Mouse (Mus musculus) B cell, adult 2 months (primary cell): ENCODE data around the gene Gpr84.
"Not testable (repeated sequence)": the region's sequence is repeated elsewhere in the genome, so short reads cannot be mapped to it uniquely, and the experiment has no call there.

Experiments used
- DNase-seq, 2 experiments: peaks; one replicate each; pipeline ENCODE4 v3.0.0; 2022

Gene Gpr84

GRCm38 (mm10) chr15:103284066-103284465 is 26.3 kb downstream of the Gpr84 start:
- peak; percentile 65 to 68 for DNase-seq

- no peak for DNase-seq
Observed at GRCm38 (mm10) chr15:103281465-103282205, 28.8 kb downstream of the Gpr84 start.

DNA sequence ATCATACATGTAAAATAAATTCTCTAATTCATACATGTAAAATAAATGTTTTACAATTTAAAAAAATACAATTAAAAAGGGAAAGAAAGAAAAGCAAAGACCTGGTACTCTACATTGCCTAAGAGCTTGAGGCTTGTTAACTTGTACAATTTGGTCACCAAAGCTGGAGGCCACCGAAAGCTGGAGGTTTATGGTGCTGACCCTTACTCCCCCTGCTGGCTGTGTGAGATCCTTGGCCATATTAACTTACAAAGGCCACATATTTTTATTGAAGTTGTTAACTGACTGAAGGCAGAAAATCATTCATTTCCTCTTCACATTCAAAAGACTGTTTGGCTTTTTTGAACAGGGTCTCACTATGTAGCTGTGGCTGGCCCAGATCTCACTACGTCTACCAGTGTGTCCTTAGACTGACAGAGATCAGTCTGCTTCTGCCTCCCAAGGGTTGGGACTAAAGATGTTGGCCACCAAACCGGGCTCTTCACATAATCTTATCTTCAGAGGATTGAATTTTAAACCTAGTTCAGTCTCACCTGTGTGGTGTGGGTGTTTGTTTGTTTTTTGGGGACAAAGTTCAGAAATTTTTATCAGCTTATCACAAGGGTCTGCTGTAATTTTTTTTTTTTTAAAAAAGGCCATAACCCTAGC is 29.5 kb downstream of the Gpr84 start:
- peak; percentile 39 to 44 for DNase-seq

DNA sequence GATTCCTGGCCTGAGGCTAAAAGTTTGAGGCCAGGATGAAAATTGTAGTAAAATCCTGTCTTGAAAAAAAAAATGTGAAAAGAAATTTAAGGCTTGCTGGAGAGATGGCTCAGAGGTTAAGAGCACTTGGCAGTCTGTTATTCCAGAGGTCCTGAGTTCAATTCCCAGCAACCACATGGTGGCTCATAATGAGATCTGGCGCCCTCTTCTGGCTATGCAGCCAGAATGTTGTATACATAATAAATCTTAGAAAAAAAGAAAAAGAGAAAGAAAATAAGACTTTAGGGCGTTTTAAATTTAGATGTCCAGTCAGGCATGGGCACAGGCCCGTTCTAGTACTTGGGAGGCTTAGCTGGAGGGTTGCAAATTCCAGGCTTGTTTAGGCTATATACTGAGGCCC is 30.7 kb downstream of the Gpr84 start:
- peak; percentile 65 to 67 for DNase-seq

DNA sequence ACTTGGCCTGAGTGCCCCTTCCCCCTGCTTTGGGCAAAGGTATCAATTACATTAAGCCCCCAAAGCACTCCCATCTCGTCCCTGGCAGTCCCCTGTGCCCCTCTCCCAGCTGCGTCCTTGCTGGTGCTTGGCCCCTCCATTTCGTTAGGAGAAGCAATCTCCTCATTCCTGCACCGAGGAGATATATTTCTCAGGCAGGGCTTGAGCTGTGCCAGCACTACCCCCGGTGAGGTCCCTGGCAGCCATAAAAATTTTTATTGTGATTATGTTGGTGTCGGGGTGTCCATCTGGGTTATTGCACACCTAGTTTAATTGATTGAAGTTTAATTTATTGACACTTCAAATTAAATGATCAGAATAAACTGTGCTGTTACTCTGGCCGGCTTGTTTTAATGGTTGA is 32.5 kb downstream of the Gpr84 start:
- no peak for DNase-seq

- DNase-seq = not testable (repeated sequence)
Observed at GRCm38 (mm10) chr15:103275943-103276342, 34.5 kb downstream of the Gpr84 start.

- DNase-seq = peak; percentile 89 to 94
Observed at GRCm38 (mm10) chr15:103272419-103273279, 37.8 kb downstream of the Gpr84 start, which contains the start of gene Copz1. Gene Copz1 (plus strand): TSS chr15:103272714.

- no peak for DNase-seq
Observed at GRCm38 (mm10) chr15:103268903-103269302, 41.5 kb downstream of the Gpr84 start.

DNA sequence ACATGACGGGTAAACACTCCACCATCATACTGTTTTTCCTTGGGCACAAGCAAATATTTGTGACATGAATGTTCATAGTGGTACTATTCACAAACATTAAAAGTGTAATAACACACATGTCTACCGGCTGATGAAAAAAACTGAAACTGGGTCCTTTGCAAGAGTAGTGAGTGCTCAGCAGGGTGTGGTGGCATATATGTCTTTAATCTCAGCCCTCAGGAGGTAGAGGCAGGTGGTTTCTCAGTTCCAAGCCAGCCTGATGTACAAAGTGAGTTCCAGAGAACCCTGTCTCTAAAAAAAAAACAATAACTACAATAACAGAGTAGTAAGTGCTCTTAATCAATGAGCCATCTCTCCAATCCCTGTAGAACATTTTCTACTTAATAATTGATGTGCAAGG is 45.6 kb downstream of the Gpr84 start:
- no peak for DNase-seq

GRCm38 (mm10) chr15:103259989-103260388 is 50.4 kb downstream of the Gpr84 start:
- no peak for DNase-seq

DNA sequence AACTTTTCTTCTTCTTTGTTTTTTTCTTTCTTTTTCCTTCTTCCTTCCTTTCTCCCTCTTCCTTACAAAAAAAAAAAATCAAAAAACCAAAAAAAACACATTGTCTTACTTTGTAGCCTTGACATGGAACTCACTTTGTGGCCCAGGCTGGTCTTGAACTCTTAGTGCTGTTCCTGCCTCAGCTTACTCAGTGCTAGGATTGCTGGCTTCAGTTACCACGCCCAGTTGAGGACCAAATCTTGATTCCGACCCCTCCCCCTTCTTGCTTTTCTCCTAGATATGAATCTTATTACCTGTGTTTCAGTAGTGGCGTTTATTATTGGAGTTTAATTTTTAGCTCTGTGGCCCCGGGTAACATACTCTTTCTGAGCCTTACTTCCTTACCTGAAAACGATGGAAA is 51.2 kb downstream of the Gpr84 start:
- DNase-seq = no peak
